ENCODE assay signal across 8 mouse cellular contexts in the genomic region with DNA sequence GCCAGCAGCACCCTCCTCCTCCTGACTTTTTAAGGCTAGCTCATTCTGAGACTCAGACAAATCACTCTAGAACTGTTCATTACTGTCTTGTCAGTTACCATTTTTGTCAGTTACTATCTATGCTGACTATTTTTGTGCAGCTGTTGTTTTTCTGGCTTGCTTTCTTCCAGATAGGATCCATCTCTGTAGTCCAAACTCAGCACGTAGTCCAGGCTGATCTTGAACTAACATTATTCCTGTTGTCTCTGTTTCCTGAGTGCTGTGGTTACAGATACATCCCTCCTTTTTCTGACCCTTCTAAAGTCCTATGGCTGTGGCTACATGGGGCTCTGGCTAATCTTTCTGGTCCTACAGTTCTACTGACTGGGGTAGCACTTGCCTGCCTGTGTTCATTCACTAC. TPM values are rescaled to one million over a fixed set of nuclear protein-coding genes. Genes with fewer than 3 reads are reported as not detected.
A peak's percentile ranks its signal among the peaks of the same experiment; 100 is the strongest.
DNase-seq lines count a peak whose midpoint lies in the region; ATAC-seq and TF ChIP-seq lines count a peak whose summit lies in the region.

No protein-coding gene starts in this region.

- no peaks in the 10 kb centered on the region for H3K9me3 ChIP-seq in embryonic facial prominence, embryonic 14.5 days (ENCODE audit: control insufficient read depth, low read length)
- H3K9me3 ChIP-seq in intestine, embryonic 16.5 days (ENCODE audit: control insufficient read depth, low read length): peaks cover 8% of the 10 kb centered on the region; the same call in 1 of the 2 replicates
- H3K9me3 ChIP-seq in neural tube, embryonic 12.5 days: no peaks in the 10 kb centered on the region

- no peak for DNase-seq in layer of hippocampus, adult 2 months (ENCODE audit: low spot score in 2 of 2)
- DNase-seq in layer of hippocampus, adult 11-12 months (ENCODE audit: low spot score): no peak
- DNase-seq in embryonic facial prominence, embryonic 14.5 days (ENCODE audit: low spot score): no peak
- no peak for DNase-seq in urinary bladder, postnatal 14 days (ENCODE audit: low spot score)
- no peak for DNase-seq in retina, embryonic 14.5 days (ENCODE audit: low spot score)
- no peak for DNase-seq in cerebellum, adult 11 months

- ATAC-seq in embryonic facial prominence, embryonic 14.5 days (ENCODE audit: low read depth): no peak
- ATAC-seq in intestine, embryonic 16.5 days: no peak
- no peak for ATAC-seq in neural tube, embryonic 12.5 days (ENCODE audit: low FRiP score, low read depth)

- peak overlapping the region; percentile 99 for H3K27ac ChIP-seq in layer of hippocampus, adult 2 months
- no peak overlapping the region for H3K27ac ChIP-seq in embryonic facial prominence, embryonic 14.5 days (replicated peaks; ENCODE audit: low read depth, low read length)
- no peak overlapping the region for H3K27ac ChIP-seq in intestine, embryonic 16.5 days (ENCODE audit: low read length)
- no peak overlapping the region for H3K27ac ChIP-seq in neural tube, embryonic 12.5 days

- peaks cover 29% of the 10 kb centered on the region for H3K27me3 ChIP-seq in embryonic facial prominence, embryonic 14.5 days (replicated peaks; ENCODE audit: control insufficient read depth, insufficient read depth, low read length)
- peaks cover 24% of the 10 kb centered on the region for H3K27me3 ChIP-seq in intestine, embryonic 16.5 days (replicated peaks; ENCODE audit: control insufficient read depth, insufficient read depth, low read length)
- peaks cover 31% of the 10 kb centered on the region for H3K27me3 ChIP-seq in neural tube, embryonic 12.5 days (replicated peaks)

- H3K9ac ChIP-seq in embryonic facial prominence, embryonic 14.5 days (ENCODE audit: low read depth, low read length): peak overlapping the region; percentile 98
- H3K9ac ChIP-seq in intestine, embryonic 16.5 days (ENCODE audit: low read depth, low read length): peak overlapping the region; percentile 93
- peak overlapping the region; percentile 93 for H3K9ac ChIP-seq in neural tube, embryonic 12.5 days

- no peak for TF ChIP-seq CTCF in layer of hippocampus, adult 2 months (conservative IDR thresholded peaks at IDR 0.05)

- peak overlapping the region; percentile 69; the same call in 1 of the 2 replicates for H3K4me3 ChIP-seq in layer of hippocampus, adult 2 months
- no peak overlapping the region; the same call in 1 of the 2 replicates for H3K4me3 ChIP-seq in embryonic facial prominence, embryonic 14.5 days (ENCODE audit: low read depth, low read length)
- H3K4me3 ChIP-seq in intestine, embryonic 16.5 days (ENCODE audit: low read length): peak overlapping the region; percentile 81
- H3K4me3 ChIP-seq in neural tube, embryonic 12.5 days: no peak overlapping the region

- peak overlapping the region; percentile 90 for H3K4me2 ChIP-seq in embryonic facial prominence, embryonic 14.5 days (ENCODE audit: low read depth, low read length)
- peak overlapping the region; percentile 84 for H3K4me2 ChIP-seq in intestine, embryonic 16.5 days (ENCODE audit: low read depth, low read length)
- peak overlapping the region; percentile 88 for H3K4me2 ChIP-seq in neural tube, embryonic 12.5 days (replicated peaks)

- H3K36me3 ChIP-seq in embryonic facial prominence, embryonic 14.5 days (ENCODE audit: control insufficient read depth, insufficient read depth, low read length): peaks cover 17% of the 10 kb centered on the region
- peaks cover 5% of the 10 kb centered on the region for H3K36me3 ChIP-seq in intestine, embryonic 16.5 days (ENCODE audit: control insufficient read depth, insufficient read depth, low read length)
- H3K36me3 ChIP-seq in neural tube, embryonic 12.5 days: peaks cover 16% of the 10 kb centered on the region

- 83% methylated on average over 1 of the region's 1 CpGs for WGBS in embryonic facial prominence, embryonic 14.5 days
- 89% methylated on average over 1 of the region's 1 CpGs for WGBS in intestine, embryonic 16.5 days
- 94% methylated on average over 1 of the region's 1 CpGs for WGBS in neural tube, embryonic 12.5 days

- peaks cover 23% of the 10 kb centered on the region for H3K4me1 ChIP-seq in embryonic facial prominence, embryonic 14.5 days (ENCODE audit: control insufficient read depth, insufficient read depth, low read length)
- peaks cover 31% of the 10 kb centered on the region for H3K4me1 ChIP-seq in intestine, embryonic 16.5 days (ENCODE audit: control insufficient read depth, insufficient read depth, low read length)
- H3K4me1 ChIP-seq in neural tube, embryonic 12.5 days: peaks cover 34% of the 10 kb centered on the region

RNA-seq across cellular contexts. Expression of a gene that starts 1.1 kb away (rescaled TPM):
- total RNA-seq in layer of hippocampus, adult 2 months (2021): 100 to 1,000 TPM; 190 to 199 TPM
- 140 and 147 TPM in 2 replicates for polyA plus RNA-seq in embryonic facial prominence, embryonic 14.5 days (2014; fragmentation: Nextera tagmentation; extraction: Ambion mirVana)
- 19.5 and 25.0 TPM in 2 replicates for polyA plus RNA-seq in intestine, embryonic 16.5 days (2015; fragmentation: Nextera tagmentation; extraction: Ambion mirVana)
- polyA plus RNA-seq in neural tube, embryonic 12.5 days (2016; fragmentation: Nextera tagmentation; extraction: Ambion mirVana): 206 and 215 TPM in 2 replicates

RNA-seq across cellular contexts. Expression of a gene that starts 4.6 kb away (rescaled TPM):
- total RNA-seq in layer of hippocampus, adult 2 months (2021): 100 to 1,000 TPM; 133 to 141 TPM
- 162 and 169 TPM in 2 replicates for polyA plus RNA-seq in embryonic facial prominence, embryonic 14.5 days (2014; fragmentation: Nextera tagmentation; extraction: Ambion mirVana)
- polyA plus RNA-seq in intestine, embryonic 16.5 days (2015; fragmentation: Nextera tagmentation; extraction: Ambion mirVana): 199 and 202 TPM in 2 replicates
- 150 and 151 TPM in 2 replicates for polyA plus RNA-seq in neural tube, embryonic 12.5 days (2016; fragmentation: Nextera tagmentation; extraction: Ambion mirVana)

RNA-seq across cellular contexts. Expression of a gene that starts 15.4 kb away (rescaled TPM):
- 10 to 100 TPM; 15.7 to 17.8 TPM for total RNA-seq in layer of hippocampus, adult 2 months (2021)
- polyA plus RNA-seq in embryonic facial prominence, embryonic 14.5 days (2014; fragmentation: Nextera tagmentation; extraction: Ambion mirVana): 2.9 and 4.1 TPM in 2 replicates
- polyA plus RNA-seq in intestine, embryonic 16.5 days (2015; fragmentation: Nextera tagmentation; extraction: Ambion mirVana): 1.4 and 1.8 TPM in 2 replicates
- polyA plus RNA-seq in neural tube, embryonic 12.5 days (2016; fragmentation: Nextera tagmentation; extraction: Ambion mirVana): 4.8 and 4.9 TPM in 2 replicates

RNA-seq across cellular contexts. Expression of a gene that starts 29.3 kb away (rescaled TPM):
- 10 to 100 TPM; 32.9 to 34.8 TPM for total RNA-seq in layer of hippocampus, adult 2 months (2021)
- polyA plus RNA-seq in embryonic facial prominence, embryonic 14.5 days (2014; fragmentation: Nextera tagmentation; extraction: Ambion mirVana): 20.0 and 23.6 TPM in 2 replicates
- 22.2 and 23.2 TPM in 2 replicates for polyA plus RNA-seq in intestine, embryonic 16.5 days (2015; fragmentation: Nextera tagmentation; extraction: Ambion mirVana)
- 31.8 and 39.9 TPM in 2 replicates for polyA plus RNA-seq in neural tube, embryonic 12.5 days (2016; fragmentation: Nextera tagmentation; extraction: Ambion mirVana)

RNA-seq across cellular contexts. Expression of a gene that starts 40.3 kb away (rescaled TPM):
- total RNA-seq in layer of hippocampus, adult 2 months (2021): 100 to 1,000 TPM; 238 to 253 TPM
- 321 and 352 TPM in 2 replicates for polyA plus RNA-seq in embryonic facial prominence, embryonic 14.5 days (2014; fragmentation: Nextera tagmentation; extraction: Ambion mirVana)
- polyA plus RNA-seq in intestine, embryonic 16.5 days (2015; fragmentation: Nextera tagmentation; extraction: Ambion mirVana): 116 and 131 TPM in 2 replicates
- 382 and 393 TPM in 2 replicates for polyA plus RNA-seq in neural tube, embryonic 12.5 days (2016; fragmentation: Nextera tagmentation; extraction: Ambion mirVana)

Comparison
In these comparisons a context has a peak if more than half of its experiments do, and no peak if none do; other contexts are left out.
1. H3K4me3 ChIP-seq: peak in layer of hippocampus, adult 2 months (single experiment) and intestine, embryonic 16.5 days (single experiment); none in embryonic facial prominence, embryonic 14.5 days (single experiment) and neural tube, embryonic 12.5 days (single experiment).
2. Peak in every context shown above with its lines, with median percentiles within 50 percentile points of each other: H3K4me2 ChIP-seq and H3K9ac ChIP-seq.